Comparison of ENCODE assay signal across 22 mouse cellular contexts in genomic region chr9:120796111-120796880, GRCm38 (mm10).
A peak's percentile ranks its signal among the peaks of the same experiment; 100 is the strongest.
DNase-seq lines count a peak whose midpoint lies in the region; TF ChIP-seq lines count a peak whose summit lies in the region.
"Had no signal": no experiment of that assay in that cellular context is flagged by ENCODE, and none has a peak within 500 bp of the region (broad histone marks: within the 10 kb centered on the region; RNA-seq: fewer than 3 reads in every experiment).

No protein-coding gene starts in this region.

- H3K27me3 ChIP-seq in heart, adult 2 months (ENCODE audit: control insufficient read depth, insufficient read depth, low read length), result no peaks in the 10 kb centered on the region
- H3K27me3 ChIP-seq: CH12.LX; forebrain, embryonic 15.5 days; liver, embryonic 15.5 days; neural tube, embryonic 12.5 days had no signal

- no peak overlapping the region for H3K9ac ChIP-seq in heart, adult 2 months (ENCODE audit: low read depth, low read length)
- H3K9ac ChIP-seq: forebrain, embryonic 15.5 days; hindbrain, embryonic 14.5 days; liver, embryonic 15.5 days; lung, embryonic 14.5 days; neural tube, embryonic 12.5 days had no signal

- intact Hi-C loops in heart, adult 2 months (cut with DNase I), result no loop called here

- no peaks in the 10 kb centered on the region for H3K79me2 ChIP-seq in heart, adult 2 months (replicated peaks; ENCODE audit: control insufficient read depth, insufficient read depth, low read length)

- WGBS in heart, adult 2 months, result 48% methylated on average over 10 of the region's 10 CpGs

- no peak for TF ChIP-seq POLR2A in heart, adult 2 months (IDR thresholded peaks at IDR 0.05; ENCODE audit: insufficient read depth, low read depth, low read length)

- no peak overlapping the region for H3K4me3 ChIP-seq in heart, adult 2 months
- H3K4me3 ChIP-seq: forebrain, embryonic 15.5 days; liver, embryonic 15.5 days; neural tube, embryonic 12.5 days had no signal

- TF ChIP-seq EP300 in heart, adult 2 months (IDR thresholded peaks at IDR 0.05; ENCODE audit: insufficient read depth, low read depth, low read length), result no peak

- peak overlapping the region; percentile 4; the same call in 1 of the 2 replicates for H3K27ac ChIP-seq in heart, adult 2 months
- H3K27ac ChIP-seq: forebrain, embryonic 15.5 days; hindbrain, embryonic 14.5 days; liver, embryonic 15.5 days; neural tube, embryonic 12.5 days had no signal

- H3K4me1 ChIP-seq in heart, adult 2 months (ENCODE audit: control insufficient read depth, insufficient read depth, low read length), result peaks cover 3% of the 10 kb centered on the region
- H3K4me1 ChIP-seq: liver, embryonic 15.5 days; neural tube, embryonic 12.5 days had no signal

- no peak for DNase-seq in heart, adult 2 months
- no peak for DNase-seq in heart, adult 18-20 months
- peak; percentile 29 for DNase-seq in CD4-positive helper T cell, adult 2 months (ENCODE audit: low read depth, low spot score)
- DNase-seq in T-cell, adult 2 months (ENCODE audit: low spot score), result peak; percentile 78
- DNase-seq in thymus, postnatal 36 days, result peak; percentile 9 to 26
- no peak for DNase-seq in layer of hippocampus, adult 11-12 months (ENCODE audit: low spot score)
- no peak for DNase-seq in embryo, embryonic 10 days (ENCODE audit: low spot score)
- DNase-seq: adrenal gland, adult 8-10 months; cerebellum, adult 2 months; cerebellum, postnatal 25 days; kidney, adult 9 months; kidney, postnatal 10 days; layer of hippocampus, adult 9-11 months; lung, embryonic 14.5 days; lung, postnatal 14 days; right cerebral cortex, adult 18-20 months; spleen, adult 18-20 months had no signal

- TF ChIP-seq CTCF in heart, adult 2 months (IDR thresholded peaks at IDR 0.05), result no peak

- no peaks in the 10 kb centered on the region for H3K36me3 ChIP-seq in heart, adult 2 months (ENCODE audit: control insufficient read depth, insufficient read depth, low read length)
- H3K36me3 ChIP-seq: forebrain, embryonic 15.5 days; liver, embryonic 15.5 days; neural tube, embryonic 12.5 days had no signal

Comparison
In these comparisons a context has a peak if more than half of its experiments do, and no peak if none do; other contexts are left out.
1. DNase-seq: peak in CD4-positive helper T cell, adult 2 months (single experiment), T-cell, adult 2 months (single experiment) and thymus, postnatal 36 days (2 of 2); none in heart, adult 2 months (0 of 2), heart, adult 18-20 months (0 of 2), layer of hippocampus, adult 11-12 months (single experiment) and embryo, embryonic 10 days (single experiment).